Mouse (Mus musculus) embryonic stem cell, embryonic (primary cell): ENCODE measurements around the gene Bcl11b.

ENCODE experiments used
- CTCF ChIA-PET, 4 experiments: fragments of 300-600 bp in 2 of 4; fragments of 350-600 bp in 2 of 4; sonication (Branson Sonifier 250); formaldehyde crosslinking; loops; one replicate each; lab custom pipeline; 2022; ENCODE audit warnings: inconsistent platforms in 2 of 4; lab: Charles Lee
- POLR2A ChIA-PET, 4 experiments: fragments of 300-600 bp in 2 of 4; fragments of 350-600 bp in 2 of 4; sonication (Branson Sonifier 250); formaldehyde crosslinking; loops; one replicate each; lab custom pipeline; 2022; ENCODE audit warnings: antibody characterized with exemption in 4 of 4, inconsistent platforms in 1 of 4; lab: Charles Lee

Bcl11b gene

DNA sequence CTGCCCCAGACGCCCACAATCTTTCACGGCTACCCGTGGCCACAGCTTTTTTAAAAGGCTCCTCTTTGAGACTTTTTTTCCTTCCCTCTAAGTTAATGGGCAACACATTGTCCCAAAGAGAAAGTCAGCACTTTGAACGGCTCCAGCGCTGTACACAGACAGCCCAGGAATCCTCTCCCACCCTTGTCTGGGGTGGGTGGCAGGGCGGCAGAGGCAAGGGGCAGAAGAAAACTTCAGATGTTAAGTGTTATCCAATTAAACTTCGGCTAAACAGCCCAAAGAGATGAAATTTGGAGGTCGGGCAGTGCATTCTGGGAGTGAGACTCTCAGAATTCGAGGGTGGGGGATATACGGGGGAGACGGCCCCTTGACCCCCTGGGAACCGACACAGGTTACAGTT lies 38.3 kb downstream of the Bcl11b start:
- ChIA-PET CTCF (interaction anchor here in 1 of 4 experiments (0.6 kb wide), 1 partner anchor 65 kb away, joined by 3 read pairs; no protein-coding TSS in a partner anchor), POLR2A (interaction anchor here in 1 of 4 experiments (0.5 kb wide), 1 partner anchor 416 kb away, joined by 3 read pairs; no protein-coding TSS in a partner anchor)

DNA sequence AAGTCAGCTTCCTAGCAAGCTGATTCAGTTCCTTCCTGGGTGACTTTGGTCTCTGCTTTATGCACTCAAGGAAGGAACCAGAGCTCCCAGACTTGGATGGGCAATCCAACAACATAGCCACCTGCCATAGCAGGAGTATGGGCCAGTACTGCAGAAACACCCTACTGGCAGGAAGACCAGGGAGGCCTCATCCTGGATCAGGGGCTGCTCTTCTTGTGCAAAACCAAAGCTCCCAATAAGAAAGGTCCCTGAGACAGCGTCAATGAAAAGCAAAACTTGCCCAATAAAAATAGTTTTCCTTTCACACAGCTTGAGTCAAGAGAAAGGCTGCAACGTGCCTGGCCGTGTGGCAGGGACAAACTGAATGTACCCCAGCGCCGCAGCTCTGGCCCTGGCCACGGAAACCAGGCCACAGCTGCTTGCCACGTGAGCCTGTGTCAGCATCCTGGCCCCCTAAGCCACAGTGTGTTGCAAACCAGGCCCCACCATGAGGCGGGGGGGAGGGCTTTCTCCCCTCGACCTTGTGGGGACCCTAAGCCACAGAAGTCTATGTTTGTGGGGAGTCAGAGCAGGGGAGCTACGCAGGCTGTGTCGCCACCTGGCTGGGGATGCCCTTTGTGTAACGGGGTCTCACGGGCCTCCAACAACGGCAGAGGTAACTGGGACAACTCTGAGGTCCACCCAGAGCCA lies 38.9 kb downstream of the Bcl11b start:
- POLR2A ChIA-PET = interaction anchor here in 1 of 4 experiments (0.9 kb wide), 1 partner anchor 13 kb away, joined by 3 read pairs; no protein-coding TSS in a partner anchor
- CTCF ChIA-PET = interaction anchor here in 2 of 4 experiments (0.6 kb wide), 2 partner anchors 64 to 103 kb away, joined by 3 to 5 read pairs; no protein-coding TSS in a partner anchor

GRCm38 (mm10) chr12:107962852-107963251 lies 40.5 kb downstream of the Bcl11b start:
- ChIA-PET POLR2A (no interaction called here), CTCF (no interaction called here)

GRCm38 (mm10) chr12:107961843-107962242 lies 41.6 kb downstream of the Bcl11b start:
- CTCF ChIA-PET = interaction anchor here in 1 of 4 experiments (0.6 kb wide), 1 partner anchor 8 kb away, joined by 3 read pairs; no protein-coding TSS in a partner anchor
- POLR2A ChIA-PET = no interaction called here

DNA sequence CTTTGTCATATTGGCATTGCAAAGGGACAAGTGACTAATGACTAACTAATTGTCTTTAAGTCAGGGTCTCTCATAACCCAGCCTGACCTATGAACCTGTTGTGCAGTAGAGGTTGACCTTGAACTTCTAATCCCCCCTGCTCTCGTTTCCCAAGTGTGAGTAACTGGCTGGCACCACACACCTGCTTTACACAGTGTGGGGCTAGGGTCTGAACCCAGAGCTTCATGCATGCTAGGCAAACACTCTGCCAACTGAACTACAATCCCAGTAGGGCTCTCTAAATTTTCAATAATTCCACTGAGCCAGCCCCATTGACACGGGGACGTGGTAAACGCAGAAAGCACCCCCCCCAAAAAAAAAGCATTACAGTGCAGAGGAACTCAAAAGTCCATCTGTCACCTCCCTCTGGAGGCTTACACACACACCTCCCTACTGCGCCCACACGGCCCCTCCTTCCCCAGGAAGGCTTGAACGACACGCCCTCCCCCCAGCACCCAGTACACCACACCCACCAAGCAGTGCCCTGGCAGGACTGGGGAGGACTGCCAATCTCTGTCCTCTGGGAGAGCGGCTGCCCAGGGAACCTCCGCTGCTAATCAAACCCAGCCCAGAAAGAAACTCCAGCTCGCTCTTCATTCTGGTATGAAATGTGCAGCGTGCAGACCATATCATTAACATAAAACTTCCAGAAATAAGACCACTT lies 42.5 kb downstream of the Bcl11b start:
- CTCF ChIA-PET = interaction anchor here in 3 of 4 experiments (0.5 to 1.2 kb wide), 4 partner anchors 9 to 183 kb away, joined by 3 to 4 read pairs (median 3); no protein-coding TSS in a partner anchor
- POLR2A ChIA-PET = no interaction called here

DNA sequence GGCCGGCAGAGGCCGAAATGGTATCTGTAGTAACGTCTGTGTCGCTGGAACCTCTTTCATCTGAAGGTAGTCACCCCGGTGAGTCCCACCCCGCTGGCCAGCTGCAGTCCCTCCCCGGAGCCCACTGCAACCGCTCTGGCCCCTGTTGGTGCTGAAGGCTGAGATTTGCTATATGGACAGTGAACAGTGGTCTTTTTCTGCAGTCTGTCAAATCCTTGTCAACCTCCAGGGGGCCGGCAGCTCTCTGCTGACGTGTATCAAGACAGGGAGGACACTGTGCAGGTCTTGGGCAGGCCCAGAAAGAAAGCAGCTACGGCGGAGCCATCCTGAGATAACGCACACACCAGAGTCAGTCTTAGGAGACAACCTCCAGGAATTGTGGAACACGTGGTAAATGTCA lies 43.0 kb downstream of the Bcl11b start:
- POLR2A ChIA-PET = interaction anchor here in 1 of 4 experiments (0.9 kb wide), 1 partner anchor 44 kb away, joined by 3 read pairs; no protein-coding TSS in a partner anchor
- CTCF ChIA-PET = interaction anchor here in 3 of 4 experiments (0.5 to 1.2 kb wide), 4 partner anchors 9 to 183 kb away, joined by 3 to 4 read pairs (median 4); no protein-coding TSS in a partner anchor

- POLR2A ChIA-PET = interaction anchor here in 1 of 4 experiments (0.9 kb wide), 1 partner anchor 44 kb away, joined by 3 read pairs; no protein-coding TSS in a partner anchor
- CTCF ChIA-PET = interaction anchor here in 3 of 4 experiments (0.6 to 1.2 kb wide), 5 partner anchors 9 to 996 kb away, joined by 3 to 7 read pairs (median 4); no protein-coding TSS in a partner anchor
These were observed 43.5 kb downstream of the Bcl11b start for GRCm38 (mm10) chr12:107959872-107960271.

GRCm38 (mm10) chr12:107953044-107953684 lies 50.2 kb downstream of the Bcl11b start:
- ChIA-PET POLR2A (no interaction called here), CTCF (no interaction called here)

DNA sequence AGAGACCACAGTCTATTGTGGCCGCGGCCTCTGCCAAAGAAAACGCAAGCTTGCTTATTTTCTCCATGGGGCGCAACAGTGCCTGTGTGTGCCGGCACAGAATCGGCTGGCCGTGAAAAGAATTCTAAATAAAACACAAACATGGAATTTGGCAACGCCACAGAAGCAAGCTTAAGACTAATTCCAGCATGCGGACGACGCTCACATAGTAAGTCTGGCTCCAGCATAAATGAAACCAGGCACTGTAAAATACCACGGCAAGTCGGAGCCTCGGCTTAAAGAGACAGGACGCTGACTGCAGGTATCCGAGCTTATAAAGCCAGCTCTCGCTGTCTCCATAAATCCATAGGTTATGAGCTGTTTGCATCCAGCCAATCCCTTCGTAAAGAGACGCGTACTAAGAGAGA lies 51.1 kb downstream of the Bcl11b start:
- ChIA-PET CTCF (no interaction called here), POLR2A (interaction anchor here in 1 of 4 experiments (0.5 kb wide), 1 partner anchor 377 kb away, joined by 3 read pairs; no protein-coding TSS in a partner anchor)

DNA sequence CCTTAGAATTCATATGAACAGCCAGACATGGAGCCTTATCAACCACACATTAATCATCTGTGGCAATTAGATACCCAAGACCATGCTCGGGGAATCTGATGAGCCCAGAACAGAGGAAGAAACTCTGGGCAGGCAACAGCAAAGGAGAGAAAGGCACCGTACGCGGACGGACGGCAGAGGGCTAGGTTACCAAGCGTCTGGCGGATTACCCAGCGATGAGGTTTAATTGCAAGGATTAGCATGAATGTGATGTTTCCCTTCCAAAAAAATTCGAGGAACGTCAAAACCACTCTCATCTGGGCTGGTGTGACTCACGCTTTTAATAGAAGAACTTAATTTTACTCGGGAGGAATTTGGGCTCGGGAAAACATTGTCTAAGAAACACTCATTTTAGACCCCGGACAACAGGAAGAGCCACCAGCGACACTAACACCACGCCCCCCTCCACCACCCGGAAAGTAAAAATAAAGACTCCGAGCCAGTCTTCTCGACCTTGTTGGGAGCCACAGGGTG lies 52.7 kb downstream of the Bcl11b start:
- POLR2A ChIA-PET = no interaction called here
- CTCF ChIA-PET = interaction anchor here in 1 of 4 experiments (1.0 kb wide), 1 partner anchor 10 kb away, joined by 4 read pairs; no protein-coding TSS in a partner anchor

DNA sequence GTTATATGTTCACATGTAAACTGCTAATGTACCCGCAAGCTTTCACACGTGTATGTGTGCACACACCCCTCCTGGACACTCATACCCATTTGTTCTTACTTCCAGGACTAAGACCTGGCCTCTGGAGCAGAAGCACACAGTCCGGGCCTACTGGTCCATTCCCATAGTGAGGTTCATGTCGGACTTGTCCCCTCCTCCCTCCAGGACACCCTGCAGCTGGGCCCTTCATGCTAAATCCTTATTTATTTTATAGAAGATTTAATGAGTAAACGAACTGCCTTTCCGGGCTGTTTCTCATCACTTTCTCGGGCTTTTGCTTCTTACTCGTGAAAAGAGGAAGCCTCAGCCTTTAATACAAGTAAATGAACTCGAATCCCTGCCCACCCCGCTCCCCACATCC lies 54.0 kb downstream of the Bcl11b start:
- POLR2A ChIA-PET = no interaction called here
- CTCF ChIA-PET = no interaction called here

DNA sequence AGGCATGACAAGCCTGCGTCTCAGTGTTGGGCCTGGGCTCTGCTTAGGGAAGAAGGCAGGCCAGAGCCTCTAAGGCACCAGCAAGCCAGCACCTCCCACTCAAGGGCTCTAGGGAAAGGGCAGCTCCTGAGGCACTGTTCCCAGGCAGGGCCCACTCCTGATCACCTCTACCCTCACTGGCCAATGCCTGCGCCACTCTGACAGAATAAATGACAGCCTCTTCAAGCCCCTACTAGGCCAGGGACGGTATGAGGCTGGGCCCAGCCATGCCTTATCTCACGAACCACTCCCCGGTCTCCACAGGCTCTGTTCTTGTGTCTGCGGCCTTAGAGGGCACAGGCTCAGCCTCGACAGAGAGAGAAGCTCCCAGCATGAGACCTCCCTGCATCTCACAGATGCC lies 61.3 kb downstream of the Bcl11b start:
- CTCF ChIA-PET = interaction anchor here in 1 of 4 experiments (0.5 kb wide), 1 partner anchor 375 kb away, joined by 6 read pairs; no protein-coding TSS in a partner anchor
- POLR2A ChIA-PET = interaction anchor here in 1 of 4 experiments (0.6 to 1.0 kb wide), 2 partner anchors 12 to 1660 kb away, joined by 3 to 6 read pairs; no protein-coding TSS in a partner anchor

DNA sequence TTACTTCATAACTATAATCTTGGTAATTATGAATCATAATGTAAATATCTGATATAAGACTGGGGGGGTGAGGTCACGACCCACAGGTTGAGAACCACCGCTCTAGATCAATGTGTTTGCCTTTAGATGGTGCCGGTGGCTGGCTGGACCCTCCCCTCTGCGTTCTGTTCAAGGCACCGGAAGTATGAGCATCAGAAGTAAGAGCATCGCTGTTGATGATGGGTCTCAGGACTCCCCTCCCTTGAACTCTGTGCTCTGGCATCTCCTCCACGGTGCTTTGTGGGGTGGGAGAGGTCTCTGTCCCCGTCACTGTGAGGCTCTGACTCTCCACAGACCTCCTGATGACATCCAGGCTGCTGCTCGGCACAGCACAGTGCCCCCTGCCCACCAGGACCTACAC lies 62.6 kb downstream of the Bcl11b start:
- ChIA-PET POLR2A (no interaction called here), CTCF (interaction anchor here in 1 of 4 experiments (0.7 kb wide), 1 partner anchor 70 kb away, joined by 4 read pairs; no protein-coding TSS in a partner anchor)

GRCm38 (mm10) chr12:107939177-107939576 lies 64.2 kb downstream of the Bcl11b start:
- ChIA-PET CTCF (interaction anchor here in 2 of 4 experiments (0.5 to 0.6 kb wide), 2 partner anchors 58 to 664 kb away, joined by 3 to 4 read pairs; no protein-coding TSS in a partner anchor), POLR2A (no interaction called here)

GRCm38 (mm10) chr12:107936972-107937371 lies 66.4 kb downstream of the Bcl11b start:
- ChIA-PET POLR2A (interaction anchor here in 1 of 4 experiments (1.1 kb wide), 1 partner anchor 33 kb away, joined by 4 read pairs; no protein-coding TSS in a partner anchor), CTCF (no interaction called here)

DNA sequence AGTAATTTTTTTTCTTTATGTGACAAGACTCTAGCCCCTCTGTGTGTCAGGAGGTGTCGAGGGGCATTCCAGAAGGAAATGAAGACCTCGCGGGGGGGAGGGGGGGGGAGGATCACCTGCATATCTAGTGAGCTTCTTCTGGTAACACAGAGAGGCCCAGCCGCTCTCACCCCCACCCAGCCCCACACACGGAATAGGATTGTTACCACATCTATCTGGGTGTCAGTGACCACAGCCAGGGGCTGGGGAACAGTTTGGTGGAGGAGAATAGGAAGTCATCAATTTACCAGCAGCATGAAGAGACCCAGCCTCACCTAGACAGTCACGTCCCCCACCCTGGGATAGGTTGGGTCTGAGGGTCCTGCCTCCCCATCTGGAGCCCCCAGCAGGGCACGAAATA lies 67.0 kb downstream of the Bcl11b start:
- ChIA-PET CTCF (no interaction called here), POLR2A (no interaction called here)

- CTCF ChIA-PET = interaction anchor here in 1 of 4 experiments (0.5 kb wide), 1 partner anchor 752 kb away, joined by 3 read pairs; no protein-coding TSS in a partner anchor
- POLR2A ChIA-PET = interaction anchor here in 1 of 4 experiments (0.6 kb wide), 1 partner anchor 45 kb away, joined by 3 read pairs; no protein-coding TSS in a partner anchor
These were observed 68.5 kb downstream of the Bcl11b start for GRCm38 (mm10) chr12:107934831-107935437.

DNA sequence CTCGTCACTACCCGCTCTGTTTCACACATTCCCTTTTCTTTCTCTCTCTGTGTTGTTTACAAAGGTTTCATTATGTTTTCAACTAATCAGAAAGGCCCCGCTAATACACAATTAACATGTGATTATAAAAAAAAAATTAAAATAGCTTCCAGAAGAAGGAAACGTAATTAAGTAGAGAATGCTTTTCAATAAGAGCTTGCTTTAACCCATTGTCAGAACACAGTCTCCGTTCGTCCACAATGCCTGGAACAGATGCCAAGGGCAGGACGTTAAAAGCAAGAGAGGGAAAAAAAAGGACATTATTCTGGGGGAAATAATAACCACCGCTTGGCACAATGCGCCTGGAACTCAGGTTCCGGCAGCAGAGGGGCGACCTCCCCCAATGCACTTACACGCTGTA lies 71.3 kb downstream of the Bcl11b start:
- ChIA-PET POLR2A (no interaction called here), CTCF (interaction anchor here in 2 of 4 experiments (0.5 to 0.7 kb wide), 2 partner anchors 16 to 270 kb away, joined by 3 read pairs; no protein-coding TSS in a partner anchor)
